ENCODE assay signal across 21 mouse cellular contexts in the genomic region with DNA sequence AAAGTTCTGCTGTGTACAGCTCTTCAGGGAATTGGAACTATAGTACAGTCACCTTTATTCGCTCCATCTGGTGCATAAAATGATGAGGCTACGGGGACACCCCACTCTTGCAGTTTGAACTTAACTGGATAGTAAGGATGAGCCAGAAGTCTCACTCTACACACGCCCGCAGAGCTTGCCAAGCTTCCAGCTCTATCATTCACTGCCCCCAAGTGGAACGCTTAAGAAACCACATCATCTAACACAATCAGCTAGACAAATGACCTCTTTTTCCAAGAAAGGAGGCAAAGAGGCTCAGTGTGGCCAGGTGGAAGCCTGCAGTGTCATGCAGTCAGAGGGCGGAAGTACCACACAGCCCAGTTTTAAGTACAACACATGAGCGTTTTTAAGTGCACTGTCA. TPM values are rescaled to one million over a fixed set of nuclear protein-coding genes. Genes with fewer than 3 reads are reported as not detected.
DNase-seq lines count a peak whose midpoint lies in the region; TF ChIP-seq lines count a peak whose summit lies in the region.
"Had no signal": no experiment of that assay in that cellular context is flagged by ENCODE, and none has a peak within 500 bp of the region (broad histone marks: within the 10 kb centered on the region; RNA-seq: fewer than 3 reads in every experiment).

No protein-coding gene starts in this region.

- DNase-seq in left cerebral cortex, adult 2 months (ENCODE audit: extremely low spot score in 1 of 2, low spot score in 2 of 2), result no peak
- DNase-seq in left cerebral cortex, postnatal 14 days (ENCODE audit: low spot score in 2 of 2), result no peak
- DNase-seq in ES-CJ7 (ENCODE audit: low read depth, low spot score) (peak; percentile 3), ZHBTc4 (ENCODE audit: low read depth, low spot score) (peak; percentile 2)
- DNase-seq in kidney, adult 11 months, result no peak
- no peak for DNase-seq in heart, postnatal 4 days
- DNase-seq: adrenal gland, adult 8-10 months; adrenal gland, postnatal 25 days; cerebellum, adult 18-20 months; cerebellum, adult 9-10 months; cerebellum, postnatal 14 days; forebrain, postnatal 0 days; gastrocnemius, postnatal 10 days; gastrocnemius, postnatal 36 days; heart, postnatal 10 days; heart, postnatal 36 days had no signal

- intact Hi-C loops in left cerebral cortex, adult 2 months (cut with DNase I), result no loop called here
- intact Hi-C loops in left cerebral cortex, postnatal 14 days (cut with DNase I), result loop anchor here (10.0 kb wide), 1 partner anchor 321 kb away; no protein-coding TSS in a partner anchor

- peak; percentile 20 for TF ChIP-seq CTCF in left cerebral cortex, adult 2 months (IDR thresholded peaks at IDR 0.05)

- H3K4me3 ChIP-seq in left cerebral cortex, adult 2 months, result no peak overlapping the region
- H3K4me3 ChIP-seq: embryonic facial prominence, embryonic 12.5 days; embryonic facial prominence, embryonic 15.5 days; heart, embryonic 15.5 days had no signal

- H3K27ac ChIP-seq in left cerebral cortex, adult 2 months, result no peak overlapping the region
- H3K27ac ChIP-seq: embryonic facial prominence, embryonic 12.5 days; embryonic facial prominence, embryonic 15.5 days; heart, embryonic 15.5 days; hindbrain, embryonic 14.5 days; hindbrain, postnatal 0 days had no signal

RNA-seq across cellular contexts. Expression of a gene that starts 19.6 kb away (rescaled TPM):
- 10 to 100 TPM; 16.0 to 16.9 TPM for total RNA-seq in left cerebral cortex, adult 2 months (2021)
- total RNA-seq in left cerebral cortex, postnatal 14 days (2021), result 10 to 100 TPM; 12.7 to 13.4 TPM
- total RNA-seq in heart, postnatal 4 days (2021), result 1 to 10 TPM; 4.9 to 5.7 TPM

Comparison
In these comparisons a context has a peak if more than half of its experiments do, and no peak if none do; other contexts are left out.
1. DNase-seq: peak in ES-CJ7 (single experiment) and ZHBTc4 (single experiment); none in left cerebral cortex, adult 2 months (0 of 2), left cerebral cortex, postnatal 14 days (0 of 2), kidney, adult 11 months (single experiment) and heart, postnatal 4 days (single experiment).